Mouse (Mus musculus) kidney, adult 2 months (tissue): ENCODE measurements at regions not wholly inside any gene's neighbourhood (a gene's known extent, or its start where the extent isn't known, plus 50 kb on each side); places are given as distances from the start of the nearest gene placed in this dataset.
A peak's percentile ranks its signal among the peaks of the same experiment; 100 is the strongest.

Experiments used
- DNase-seq: peaks from one replicate; pipeline ENCODE4 v3.0.0; 2021
- H3K27ac ChIP-seq: fragments of 200-500 bp; 2 replicates; pipeline ENCODE4 v1.5.1; 2012; ENCODE audit warnings: low read depth, low read length, control low read depth, inconsistent platforms; ENCODE audit not compliant: insufficient read depth
- H3K27me3 ChIP-seq: fragments of 200-500 bp; replicated peaks from 2 replicates; pipeline ENCODE4 v1.6.1; 2012; ENCODE audit warnings: mild to moderate bottlenecking, moderate library complexity, low read length, inconsistent platforms; ENCODE audit not compliant: control insufficient read depth, insufficient read depth
- H3K36me3 ChIP-seq: fragments of 200-500 bp; 2 replicates; pipeline ENCODE4 v1.6.1; 2012; ENCODE audit warnings: mild to moderate bottlenecking, moderate library complexity, low read length, inconsistent platforms; ENCODE audit not compliant: control insufficient read depth, insufficient read depth
- H3K4me1 ChIP-seq: fragments of 200-500 bp; 2 replicates; pipeline ENCODE4 v1.6.1; 2011; ENCODE audit warnings: low read length; ENCODE audit not compliant: control insufficient read depth, insufficient read depth
- H3K4me3 ChIP-seq: fragments of 200-500 bp; 2 replicates; pipeline ENCODE4 v1.5.1; 2011; ENCODE audit warnings: mild to moderate bottlenecking, low read depth, low read length, control low read depth; ENCODE audit not compliant: insufficient read depth
- CTCF ChIP-seq: fragments of 200-500 bp; conservative IDR thresholded peaks from 2 replicates; pipeline ENCODE4 v1.5.1; 2011; ENCODE audit warnings: low read depth, mild to moderate bottlenecking, control low read depth, low read length, moderate library complexity, mixed read lengths; ENCODE audit not compliant: insufficient read depth, insufficient read length
- POLR2A ChIP-seq: fragments of 200-500 bp; IDR thresholded peaks from one replicate; pipeline ENCODE4 v1.6.1; 2011; ENCODE audit warnings: low read depth, low read length, control low read depth
- WGBS: fragments of 180-500 bp; shearing (Covaris S2); methylation state at CpG from one replicate; pipeline ENCODE4 v1.1.7; 2018; 5-methylcytosine and 5-hydroxymethylcytosine counted together

DNA sequence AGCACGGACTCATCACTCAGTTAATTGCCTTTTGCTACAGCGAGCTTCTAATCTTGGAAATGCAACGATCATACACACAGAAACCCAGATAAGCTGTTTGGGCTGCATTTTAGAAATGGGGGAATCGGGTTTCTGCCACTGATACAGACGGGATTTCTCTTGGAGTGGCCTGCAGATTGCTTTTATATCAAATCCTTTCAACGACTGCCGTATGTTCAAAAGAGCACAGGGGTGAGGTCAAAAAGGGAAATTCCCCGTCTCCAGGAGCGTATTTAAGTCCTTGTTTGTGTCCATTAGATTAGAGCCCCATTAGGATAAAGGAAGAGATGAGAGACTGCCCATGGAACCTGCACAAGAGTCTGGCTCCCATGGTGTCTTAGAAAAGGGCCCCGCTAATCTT lies 522.6 kb downstream of the Rnf144b start:
- no peak for DNase-seq
- TF ChIP-seq POLR2A = no peak
- TF ChIP-seq CTCF = no peak
- H3K27ac ChIP-seq = no peak overlapping the region
- no peaks in the 10 kb centered on the region for H3K4me1 ChIP-seq
- no peak overlapping the region for H3K4me3 ChIP-seq
- H3K27me3 ChIP-seq = no peaks in the 10 kb centered on the region
- H3K36me3 ChIP-seq = no peaks in the 10 kb centered on the region
- WGBS = 67% methylated on average over 10 of the region's 10 CpGs

DNA sequence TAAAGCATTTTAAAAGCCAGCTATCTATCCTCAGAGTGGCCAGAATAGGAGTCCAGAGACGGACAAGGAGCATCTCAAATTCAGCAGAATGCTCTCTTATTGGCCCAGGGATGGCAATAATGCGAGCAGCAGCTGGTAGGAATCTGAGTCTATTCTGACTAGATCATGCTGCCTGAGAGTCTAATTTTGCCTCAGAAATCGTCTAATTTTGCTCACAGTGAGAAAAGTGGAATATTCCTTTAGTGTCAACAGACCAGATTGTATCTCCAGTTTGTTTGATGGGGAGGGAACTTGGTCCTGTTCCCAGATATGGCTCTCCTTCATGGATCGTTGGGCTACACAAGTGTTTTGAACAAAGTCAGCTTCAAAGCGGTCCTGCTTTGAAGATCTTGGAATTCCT lies 525.2 kb downstream of the Rnf144b start:
- DNase-seq = peak; percentile 27
- Histone ChIP-seq H3K27me3 (no peaks in the 10 kb centered on the region), H3K4me3 (no peak overlapping the region), H3K36me3 (no peaks in the 10 kb centered on the region), H3K27ac (no peak overlapping the region), H3K4me1 (no peaks in the 10 kb centered on the region)
- WGBS = 32% methylated on average over 5 of the region's 5 CpGs
- TF ChIP-seq POLR2A (no peak), CTCF (no peak)

DNA sequence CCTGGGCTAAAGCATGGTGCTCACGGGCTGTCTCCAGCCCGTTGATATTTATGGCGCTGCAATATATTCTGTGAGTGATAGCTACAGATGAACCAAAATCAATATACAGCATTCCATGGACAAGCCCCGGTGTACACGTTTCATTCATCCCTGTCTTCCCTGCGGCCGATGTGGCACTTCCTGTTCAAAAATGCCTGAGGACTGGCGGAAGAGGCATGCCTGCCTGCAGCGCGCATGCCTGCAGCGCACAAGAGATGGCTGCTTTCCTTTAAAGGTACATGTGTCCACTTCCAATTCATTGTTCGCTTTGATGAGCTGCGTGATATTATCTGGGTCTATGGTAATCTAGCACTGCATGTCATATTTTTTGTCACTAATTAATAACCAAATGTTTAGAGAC lies 527.6 kb downstream of the Rnf144b start:
- Histone ChIP-seq H3K4me3 (no peak overlapping the region), H3K27ac (no peak overlapping the region), H3K36me3 (no peaks in the 10 kb centered on the region), H3K4me1 (no peaks in the 10 kb centered on the region), H3K27me3 (no peaks in the 10 kb centered on the region)
- TF ChIP-seq CTCF (no peak), POLR2A (no peak)
- DNase-seq = peak; percentile 7
- WGBS = 71% methylated on average over 13 of the region's 13 CpGs

DNA sequence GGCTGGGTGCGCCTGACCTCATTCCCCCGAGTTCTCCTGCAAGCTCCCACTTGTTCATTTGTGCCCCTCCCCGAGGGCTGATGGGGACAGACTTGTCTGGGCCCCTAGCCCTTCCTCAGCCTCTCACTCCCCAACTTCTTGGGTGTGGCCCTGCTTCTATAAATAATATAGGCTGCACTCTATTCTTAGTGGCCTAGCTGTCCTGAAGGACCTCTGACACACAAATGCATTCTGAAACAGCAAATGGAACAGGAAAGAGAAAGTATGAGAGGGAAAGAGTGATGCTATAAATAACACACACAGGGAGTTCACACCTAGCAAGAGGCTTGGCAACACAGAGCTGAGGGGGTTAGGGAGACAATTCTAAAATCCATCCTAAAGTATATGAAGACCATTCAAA lies 544.0 kb downstream of the Rnf144b start:
- no peak overlapping the region for H3K4me3 ChIP-seq
- no peak for DNase-seq
- no peaks in the 10 kb centered on the region for H3K27me3 ChIP-seq
- 78% methylated on average over 3 of the region's 3 CpGs for WGBS
- no peaks in the 10 kb centered on the region for H3K4me1 ChIP-seq
- H3K36me3 ChIP-seq = no peaks in the 10 kb centered on the region
- TF ChIP-seq CTCF = no peak
- TF ChIP-seq POLR2A = no peak
- no peak overlapping the region for H3K27ac ChIP-seq

DNA sequence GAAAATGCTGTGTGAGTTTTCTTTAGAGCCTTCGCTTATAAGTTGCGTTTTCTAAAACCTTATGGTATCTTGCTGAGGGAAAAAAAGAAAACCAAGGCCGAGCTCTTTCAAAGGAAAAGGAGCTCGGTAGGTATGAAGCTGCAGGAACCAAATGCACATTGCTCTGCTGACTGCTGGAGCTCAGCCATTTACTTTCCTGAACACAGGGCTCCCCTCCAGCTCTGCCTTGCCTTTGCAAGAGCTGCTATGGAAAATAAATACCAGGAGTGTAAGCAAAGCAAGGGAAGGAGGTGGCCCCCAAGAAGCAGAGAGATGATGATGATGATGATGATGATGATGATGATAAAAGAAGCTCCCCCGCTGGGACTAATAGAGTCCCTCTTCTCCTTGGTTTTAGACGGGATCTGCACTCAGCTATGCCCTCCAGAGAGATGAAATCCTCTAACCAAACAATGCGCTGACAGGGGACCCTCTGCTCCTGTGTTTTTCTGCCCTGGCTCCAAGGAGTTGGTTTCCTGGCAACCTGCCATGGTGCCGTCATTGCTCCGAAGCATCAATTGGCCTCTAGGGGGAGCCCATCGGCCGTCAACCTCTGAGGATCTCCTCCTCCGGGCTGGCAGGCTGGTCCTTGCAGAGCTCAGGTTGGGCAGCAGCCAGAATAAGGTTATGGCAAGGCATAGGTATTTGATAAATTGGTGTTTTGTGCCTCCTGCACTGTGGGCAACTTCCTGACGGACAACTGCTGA lies 544.7 kb downstream of the Rnf144b start:
- peak; percentile 92 for DNase-seq
- no peak overlapping the region for H3K27ac ChIP-seq
- WGBS = 25% methylated on average over 13 of the region's 13 CpGs
- no peaks in the 10 kb centered on the region for H3K4me1 ChIP-seq
- no peaks in the 10 kb centered on the region for H3K36me3 ChIP-seq
- no peaks in the 10 kb centered on the region for H3K27me3 ChIP-seq
- H3K4me3 ChIP-seq = no peak overlapping the region
- peak; percentile 89 for TF ChIP-seq CTCF
- no peak for TF ChIP-seq POLR2A

DNA sequence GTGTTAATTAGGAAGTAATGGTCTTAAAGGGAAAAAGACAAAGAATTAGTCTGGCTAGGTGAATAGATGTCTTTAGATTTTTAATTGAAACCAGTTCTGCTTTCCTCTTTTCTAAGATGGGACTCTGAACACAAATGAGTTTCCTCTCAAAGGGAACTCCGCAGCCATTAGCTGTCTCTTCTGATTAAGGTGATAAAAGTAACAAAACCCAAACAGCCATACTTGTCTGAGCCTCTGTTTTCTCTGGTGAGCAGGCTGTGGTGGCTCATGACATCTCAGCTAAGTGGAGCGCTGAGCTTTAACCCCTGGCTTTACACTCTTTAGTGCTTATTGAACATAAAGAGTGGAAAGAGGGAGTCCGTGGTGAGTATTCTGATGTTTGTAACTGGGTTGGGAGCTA lies 565.7 kb downstream of the Rnf144b start:
- Histone ChIP-seq H3K27me3 (no peaks in the 10 kb centered on the region), H3K4me3 (no peak overlapping the region), H3K27ac (no peak overlapping the region), H3K4me1 (no peaks in the 10 kb centered on the region), H3K36me3 (no peaks in the 10 kb centered on the region)
- WGBS = 70% methylated on average over 3 of the region's 3 CpGs
- no peak for TF ChIP-seq POLR2A
- no peak for TF ChIP-seq CTCF
- DNase-seq = no peak

DNA sequence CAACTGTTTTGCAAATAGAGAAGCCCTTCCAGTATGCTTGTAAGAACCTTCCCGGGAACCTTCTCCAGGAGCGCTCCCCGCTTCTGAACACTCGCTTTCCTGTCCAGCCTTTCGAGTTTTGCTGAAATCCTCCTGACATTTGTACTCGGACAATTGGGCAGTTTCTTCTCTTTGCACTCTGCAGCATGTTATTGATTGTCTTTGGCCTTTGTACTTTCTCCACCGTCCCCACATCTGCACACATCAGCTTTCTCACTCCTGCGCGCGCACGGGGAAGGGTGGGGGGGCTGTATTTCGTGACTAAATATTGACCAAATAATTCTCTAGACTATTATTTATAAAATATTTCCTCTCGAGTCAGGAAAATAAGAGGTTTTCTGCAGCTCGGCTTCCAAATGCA lies 567.2 kb upstream of the Id4 start:
- no peak overlapping the region for H3K27ac ChIP-seq
- no peaks in the 10 kb centered on the region for H3K27me3 ChIP-seq
- WGBS = 87% methylated on average over 14 of the region's 14 CpGs
- H3K36me3 ChIP-seq = no peaks in the 10 kb centered on the region
- TF ChIP-seq CTCF (no peak), POLR2A (no peak)
- DNase-seq = no peak
- H3K4me3 ChIP-seq = no peak overlapping the region
- no peaks in the 10 kb centered on the region for H3K4me1 ChIP-seq

DNA sequence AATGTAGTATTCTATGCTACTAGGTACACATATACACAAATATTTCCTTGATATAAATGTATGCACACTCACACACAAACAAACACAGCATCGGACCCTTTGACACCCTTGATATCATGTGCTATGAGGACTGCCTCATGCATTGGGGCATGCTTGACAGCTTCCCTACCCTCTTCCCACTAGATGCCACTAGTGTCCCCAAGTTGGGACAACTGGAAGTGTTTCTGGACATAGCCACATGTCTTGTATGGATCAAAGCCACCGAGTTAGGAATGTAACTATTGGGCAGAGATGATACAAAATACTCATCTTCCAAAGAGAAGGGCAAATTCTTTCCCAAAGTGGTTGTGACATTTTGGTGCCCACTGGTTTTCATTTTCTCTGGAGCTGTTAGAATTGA lies 565.2 kb upstream of the Id4 start:
- H3K27ac ChIP-seq = no peak overlapping the region
- H3K27me3 ChIP-seq = no peaks in the 10 kb centered on the region
- DNase-seq = no peak
- 0 out of 2 replicates have a peak, but pooled peaks have one; percentile 23 for TF ChIP-seq CTCF
- TF ChIP-seq POLR2A = no peak
- no peaks in the 10 kb centered on the region for H3K4me1 ChIP-seq
- H3K36me3 ChIP-seq = no peaks in the 10 kb centered on the region
- H3K4me3 ChIP-seq = no peak overlapping the region
- 70% methylated on average over 2 of the region's 2 CpGs for WGBS
